Mouse (Mus musculus) forebrain, embryonic 14.5 days (tissue): Measurements from ENCODE around the gene Crygb. TPM values are rescaled to one million over a fixed set of nuclear protein-coding genes. Genes with fewer than 3 reads are reported as not detected.

Experiments used
- ATAC-seq: fragments of 200-750 bp; cut with Nextera tagmentation; 2 replicates; pipeline ENCODE4 v1.8.0; 2017; ENCODE audit warnings: mild to moderate bottlenecking, moderate library complexity
- DNase-seq: peaks from one replicate; pipeline ENCODE4 v3.0.0-alpha.2; 2015; ENCODE audit warnings: low spot score
- H3K27ac ChIP-seq: fragments of 300-500 bp; sonication (generic); 2 replicates; pipeline ENCODE4 v1.5.1; 2014; ENCODE audit warnings: low read depth, mild to moderate bottlenecking, control low read depth, low read length, moderate library complexity
- H3K27me3 ChIP-seq: fragments of 300-500 bp; sonication (generic); replicated peaks from 2 replicates; pipeline ENCODE4 v1.6.1; 2014; ENCODE audit warnings: low read length, control low read depth, mixed read lengths; ENCODE audit not compliant: control insufficient read depth, insufficient read depth
- H3K36me3 ChIP-seq: fragments of 300-500 bp; sonication (generic); 2 replicates; pipeline ENCODE4 v1.6.1; 2014; ENCODE audit warnings: low read length, control low read depth; ENCODE audit not compliant: control insufficient read depth, insufficient read depth
- H3K4me1 ChIP-seq: fragments of 300-500 bp; sonication (generic); 2 replicates; pipeline ENCODE4 v1.6.1; 2014; ENCODE audit warnings: antibody characterized with exemption, low read length, control low read depth; ENCODE audit not compliant: control insufficient read depth, insufficient read depth
- H3K4me2 ChIP-seq: fragments of 300-500 bp; sonication (generic); 2 replicates; pipeline ENCODE4 v1.6.1; 2014; ENCODE audit warnings: mild to moderate bottlenecking, control low read depth, low read length
- H3K4me3 ChIP-seq: fragments of 300-500 bp; sonication (generic); 2 replicates; pipeline ENCODE4 v1.5.1; 2014; ENCODE audit warnings: low read depth, low read length, control low read depth
- H3K9ac ChIP-seq: fragments of 300-500 bp; sonication (generic); 2 replicates; pipeline ENCODE4 v1.6.1; 2014; ENCODE audit warnings: mild to moderate bottlenecking, low read length, control low read depth, moderate library complexity
- H3K9me3 ChIP-seq: fragments of 300-500 bp; sonication (generic); replicated peaks from 2 replicates; pipeline ENCODE4 v1.6.1; 2016; ENCODE audit warnings: low read length, control low read depth, mixed read lengths; ENCODE audit not compliant: control insufficient read depth
- WGBS: fragments of 180-500 bp; shearing (Covaris S2); extraction: QIAGEN DNeasy Blood & Tissue Kit; methylation state at CpG from one replicate; pipeline ENCODE4 v1.1.7; 2014; 5-methylcytosine and 5-hydroxymethylcytosine counted together
- polyA plus RNA-seq: library from polyadenylated mRNA; unstranded; fragments of >200 nt; fragmentation: Nextera tagmentation; extraction: Ambion mirVana; gene quantifications from 2 replicates; pipeline ENCODE4 v1.2.1, GENCODE M21; 2014

The Crygb gene
- polyA plus RNA-seq, 1 experiment from 2014 or later = not detected

GRCm38 (mm10) chr1:65112807-65113196 lies 30.7 kb upstream of the Crygb start:
- no peak overlapping the region for H3K9ac ChIP-seq
- H3K27me3 ChIP-seq = no peaks in the 10 kb centered on the region
- DNase-seq (no peak), ATAC-seq (no peak)
- H3K4me2 ChIP-seq = 0 out of 2 replicates have a peak overlapping the region, but pooled peaks have one; percentile 15
- H3K9me3 ChIP-seq = no peaks in the 10 kb centered on the region
- no peak overlapping the region for H3K4me3 ChIP-seq
- no peaks in the 10 kb centered on the region for H3K4me1 ChIP-seq
- 78% methylated on average over 14 of the region's 14 CpGs for WGBS
- no peak overlapping the region for H3K27ac ChIP-seq
- no peaks in the 10 kb centered on the region for H3K36me3 ChIP-seq

DNA sequence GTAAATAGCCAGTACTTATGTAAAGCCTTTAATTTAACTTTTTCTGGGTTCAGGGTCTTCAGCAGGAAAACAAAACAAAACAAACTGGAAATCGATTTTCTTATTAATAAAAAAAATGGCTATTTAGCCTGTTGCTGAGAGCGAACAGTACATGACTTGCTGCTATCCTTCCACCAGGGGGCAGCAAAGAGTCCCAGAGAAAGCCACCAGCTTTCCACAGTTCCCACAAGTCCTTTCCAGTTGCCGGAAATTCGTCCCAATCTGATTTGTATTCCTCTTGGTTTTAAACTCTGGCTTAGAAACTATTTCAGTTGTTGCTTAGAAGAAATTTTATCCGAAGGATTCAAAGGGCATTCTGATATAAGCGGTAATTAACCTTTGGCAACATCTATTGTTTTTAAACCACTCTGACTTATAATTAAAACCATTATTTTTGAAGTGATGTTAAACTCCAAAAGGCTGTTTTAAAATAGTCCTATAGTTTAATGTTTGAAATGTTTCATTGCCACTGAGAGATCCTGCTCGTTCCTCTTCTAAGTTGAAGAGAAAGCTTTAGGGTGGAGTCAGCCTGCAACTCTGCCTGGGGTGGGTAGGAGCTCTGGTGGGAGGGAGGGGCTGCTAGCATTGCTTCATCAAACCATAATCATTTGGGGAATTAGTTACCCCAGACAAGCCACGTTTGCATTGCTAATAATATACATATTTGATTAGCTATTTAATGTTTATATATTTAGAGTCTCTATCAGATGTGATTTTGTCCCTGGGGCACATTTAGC lies 30.1 kb upstream of the Crygb start:
- Histone ChIP-seq H3K4me2 (peak overlapping the region; percentile 15; the same call in 1 of the 2 replicates), H3K4me1 (no peaks in the 10 kb centered on the region), H3K9ac (no peak overlapping the region), H3K9me3 (no peaks in the 10 kb centered on the region), H3K27ac (no peak overlapping the region), H3K4me3 (no peak overlapping the region), H3K36me3 (no peaks in the 10 kb centered on the region), H3K27me3 (no peaks in the 10 kb centered on the region)
- WGBS = 14% methylated on average over 8 of the region's 8 CpGs
- peak; percentile 79 for ATAC-seq
- DNase-seq = peak; percentile 92

GRCm38 (mm10) chr1:65109756-65110435 lies 27.8 kb upstream of the Crygb start:
- Histone ChIP-seq H3K4me1 (no peaks in the 10 kb centered on the region), H3K27ac (no peak overlapping the region), H3K36me3 (no peaks in the 10 kb centered on the region), H3K27me3 (no peaks in the 10 kb centered on the region), H3K4me2 (no peak overlapping the region), H3K9ac (no peak overlapping the region), H3K9me3 (no peaks in the 10 kb centered on the region), H3K4me3 (no peak overlapping the region)
- ATAC-seq (no peak), DNase-seq (no peak)
- 81% methylated on average over 25 of the region's 25 CpGs for WGBS

GRCm38 (mm10) chr1:65109196-65109595 lies 27.1 kb upstream of the Crygb start:
- WGBS = 88% methylated on average over 8 of the region's 8 CpGs
- ATAC-seq = no peak
- Histone ChIP-seq H3K4me2 (no peak overlapping the region), H3K9me3 (no peaks in the 10 kb centered on the region), H3K4me1 (no peaks in the 10 kb centered on the region), H3K9ac (no peak overlapping the region), H3K36me3 (no peaks in the 10 kb centered on the region), H3K27ac (no peak overlapping the region), H3K27me3 (no peaks in the 10 kb centered on the region), H3K4me3 (no peak overlapping the region)
- DNase-seq = no peak

GRCm38 (mm10) chr1:65107654-65108279 lies 25.7 kb upstream of the Crygb start:
- no peaks in the 10 kb centered on the region for H3K36me3 ChIP-seq
- H3K27me3 ChIP-seq = no peaks in the 10 kb centered on the region
- H3K4me2 ChIP-seq = no peak overlapping the region

DNA sequence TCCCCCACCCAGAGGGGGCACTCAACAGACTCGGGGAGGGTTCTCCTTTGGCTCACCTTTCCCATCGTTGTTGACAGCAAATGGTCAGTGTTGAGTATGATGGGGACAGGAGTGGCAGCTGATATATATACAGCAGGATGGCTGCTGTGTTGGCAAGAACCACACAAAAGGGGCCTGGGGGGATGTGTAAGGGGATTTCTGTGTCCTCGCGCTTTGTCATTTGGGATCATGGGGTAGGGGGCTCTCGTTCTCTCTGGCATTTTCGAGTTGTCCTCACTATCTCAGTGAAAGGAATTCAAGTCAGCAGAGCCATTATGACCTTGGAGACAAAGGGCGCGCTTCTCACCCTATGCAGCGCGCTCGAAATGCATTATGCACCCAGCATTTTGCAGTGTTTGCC lies 21.2 kb upstream of the Crygb start, which contains the start of gene Cryga:
Gene Cryga (minus strand): TSS at position 101 of the 400 bp plus-strand sequence.
- H3K27ac ChIP-seq = no peak within 1 kb of the TSS
- DNase-seq = no peak
- H3K4me3 ChIP-seq = no peak within 1 kb of the TSS
- no peak within 1 kb of the TSS for H3K4me2 ChIP-seq
- no peaks in the 10 kb centered on the region for H3K9me3 ChIP-seq
- H3K27me3 ChIP-seq = no peaks in the 10 kb centered on the region
- H3K36me3 ChIP-seq = no peaks in the 10 kb centered on the region
- H3K4me1 ChIP-seq = no peaks in the 10 kb centered on the region
- WGBS = 89% methylated on average over 11 of the region's 11 CpGs
- H3K9ac ChIP-seq = no peak within 1 kb of the TSS
- no peak for ATAC-seq

More at GRCm38 (mm10) chr1:65107654-65108279, 25.7 kb upstream of the Crygb start:
- Histone ChIP-seq H3K4me1 (no peaks in the 10 kb centered on the region), H3K9me3 (no peaks in the 10 kb centered on the region), H3K4me3 (no peak overlapping the region), H3K27ac (no peak overlapping the region), H3K9ac (no peak overlapping the region)
- DNase-seq = no peak
- ATAC-seq = no peak
- WGBS = 89% methylated on average over 10 of the region's 10 CpGs

DNA sequence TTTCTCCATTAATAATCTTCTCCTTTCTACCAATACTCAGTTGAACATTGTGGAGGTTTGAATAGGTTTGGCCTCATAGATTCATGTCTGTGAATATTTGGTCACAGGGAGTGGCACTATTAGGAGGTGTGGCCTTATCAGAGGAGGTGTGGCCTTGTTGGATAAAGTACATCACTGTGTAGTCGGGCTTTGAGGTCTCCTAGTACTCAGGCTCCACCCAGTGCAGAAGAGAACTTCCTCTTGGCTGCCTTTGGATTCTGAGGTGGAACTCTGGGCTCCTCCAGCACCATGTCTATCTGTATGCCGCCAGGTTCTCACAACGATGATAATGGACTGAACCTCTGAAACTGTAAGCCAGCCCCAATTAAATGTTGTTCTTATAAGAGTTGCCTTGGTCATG lies 14.9 kb upstream of the Crygb start:
- no peak for DNase-seq
- Histone ChIP-seq H3K4me3 (no peak overlapping the region), H3K9me3 (no peaks in the 10 kb centered on the region), H3K9ac (no peak overlapping the region), H3K27me3 (no peaks in the 10 kb centered on the region), H3K36me3 (no peaks in the 10 kb centered on the region), H3K4me1 (no peaks in the 10 kb centered on the region), H3K4me2 (no peak overlapping the region), H3K27ac (no peak overlapping the region)
- 92% methylated on average over 3 of the region's 3 CpGs for WGBS
- no peak for ATAC-seq

DNA sequence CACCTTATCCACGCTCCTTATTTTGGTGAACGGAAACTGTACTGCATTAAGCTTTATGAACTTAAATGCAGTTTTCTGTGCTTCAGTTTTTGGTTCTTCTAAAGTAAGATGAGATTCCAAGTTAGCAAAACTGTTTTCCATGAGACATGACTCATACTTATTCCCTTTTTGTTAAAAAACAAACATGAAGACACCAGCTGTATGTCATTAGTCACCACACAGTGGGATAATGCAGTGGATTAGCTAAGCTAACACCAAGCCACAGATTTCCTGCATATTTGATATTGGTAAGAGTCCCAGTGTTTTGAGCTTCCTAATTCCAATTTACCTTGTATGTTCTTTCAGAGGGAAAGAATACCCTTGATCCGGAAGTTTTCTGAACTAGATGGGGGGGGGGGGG lies 9.5 kb upstream of the Crygb start:
- ATAC-seq (no peak), DNase-seq (no peak)
- Histone ChIP-seq H3K27me3 (no peaks in the 10 kb centered on the region), H3K36me3 (no peaks in the 10 kb centered on the region), H3K4me2 (no peak overlapping the region), H3K9ac (no peak overlapping the region), H3K4me1 (no peaks in the 10 kb centered on the region), H3K4me3 (no peak overlapping the region), H3K27ac (no peak overlapping the region), H3K9me3 (no peaks in the 10 kb centered on the region)
- WGBS = 94% methylated on average over 3 of the region's 3 CpGs

- no peak overlapping the region for H3K27ac ChIP-seq
- ATAC-seq = no peak
- no peak overlapping the region for H3K4me3 ChIP-seq
- no peaks in the 10 kb centered on the region for H3K36me3 ChIP-seq
- H3K4me1 ChIP-seq = no peaks in the 10 kb centered on the region
- no peaks in the 10 kb centered on the region for H3K9me3 ChIP-seq
- H3K9ac ChIP-seq = no peak overlapping the region
- no peak for DNase-seq
- H3K27me3 ChIP-seq = no peaks in the 10 kb centered on the region
- no peak overlapping the region for H3K4me2 ChIP-seq
- 89% methylated on average over 2 of the region's 2 CpGs for WGBS
These were observed 8.3 kb upstream of the Crygb start for GRCm38 (mm10) chr1:65090370-65090769.
